Mouse (Mus musculus) lung, adult 10 weeks (tissue): ENCODE results near the gene 4930432K21Rik. TPM values are rescaled to one million over a fixed set of nuclear protein-coding genes. Genes with fewer than 3 reads are reported as not detected.

ENCODE experiments used
- polyA plus RNA-seq: library from polyadenylated mRNA; stranded (reverse); fragments of 350-450 nt; fragmentation: Illumina TruSeq; extraction: RNeasy Lipid Tissue Mini Kit (QIAGEN cat#74804); gene quantifications from one replicate; pipeline ENCODE4 v1.2.3, GENCODE M21; 2014; ENCODE audit warnings: low read depth, low replicate concordance; ENCODE audit not compliant: insufficient read depth

4930432K21Rik gene
- 0.99 TPM for polyA plus RNA-seq

GRCm38 (mm10) chr8:84147769-84148530 lies at the start of gene 4930432K21Rik, which contains the start of gene Cc2d1a:
Gene 4930432K21Rik (plus strand): TSS chr8:84148025.
Gene Cc2d1a (minus strand): TSS chr8:84147936.

GRCm38 (mm10) chr8:84104697-84105609 lies 42.9 kb upstream of the 4930432K21Rik start, which contains the start of gene Dcaf15:
Gene Dcaf15 (minus strand): TSS chr8:84104768.

GRCm38 (mm10) chr8:84125656-84126055 lies 22.2 kb upstream of the 4930432K21Rik start, which contains the start of gene Podnl1:
Gene Podnl1 (plus strand): TSS chr8:84125989.

GRCm38 (mm10) chr8:84185117-84185516 lies 37.3 kb downstream of the 4930432K21Rik start, which contains the start of gene Nanos3:
Gene Nanos3 (minus strand): TSS chr8:84185217.

Other genes with a start within 250 kb of the 4930432K21Rik start
- 6.6 TPM for gene Adgrl1, start 247.9 kb upstream of the 4930432K21Rik start, polyA plus RNA-seq
- 0.99 TPM for gene Gm10644, start 192.8 kb upstream of the 4930432K21Rik start, polyA plus RNA-seq
- gene Asf1b, start 192.5 kb upstream of the 4930432K21Rik start, polyA plus RNA-seq, result 1.9 TPM
- gene Prkaca, start 175.0 kb upstream of the 4930432K21Rik start, polyA plus RNA-seq, result 41.6 TPM
- gene Samd1, start 150.4 kb upstream of the 4930432K21Rik start, polyA plus RNA-seq, result 21.5 TPM
- gene 1700067K01Rik, start 146.5 kb upstream of the 4930432K21Rik start, polyA plus RNA-seq, result 0.24 TPM
- gene 2210011C24Rik, start 135.9 kb upstream of the 4930432K21Rik start, polyA plus RNA-seq, result 15.0 TPM
- gene Palm3, start 126.6 kb upstream of the 4930432K21Rik start, polyA plus RNA-seq, result 0.21 TPM
- 4.3 TPM for gene Il27ra, start 105.4 kb upstream of the 4930432K21Rik start, polyA plus RNA-seq
- gene Rln3, start 103.0 kb upstream of the 4930432K21Rik start, polyA plus RNA-seq, result 1.1 TPM
- gene Gm10643, start 82.9 kb upstream of the 4930432K21Rik start, polyA plus RNA-seq, result 0.87 TPM
- gene Rfx1, start 81.2 kb upstream of the 4930432K21Rik start, polyA plus RNA-seq, result 6.9 TPM
- 11.5 TPM for gene Dcaf15, start 43.3 kb upstream of the 4930432K21Rik start, polyA plus RNA-seq
- gene Podnl1, start 22.0 kb upstream of the 4930432K21Rik start, polyA plus RNA-seq, result 0.66 TPM
- gene Cc2d1a, start 89 bp upstream of the 4930432K21Rik start, polyA plus RNA-seq, result 11.2 TPM
- gene Nanos3, start 37.2 kb downstream of the 4930432K21Rik start, polyA plus RNA-seq, result not detected
- gene Zswim4, start 89.0 kb downstream of the 4930432K21Rik start, polyA plus RNA-seq, result 4.6 TPM
- gene D8Ertd738e, start 101.7 kb downstream of the 4930432K21Rik start, polyA plus RNA-seq, result 318 TPM
- gene Mri1, start 109.3 kb downstream of the 4930432K21Rik start, polyA plus RNA-seq, result 15.2 TPM
- gene Ccdc130, start 122.4 kb downstream of the 4930432K21Rik start, polyA plus RNA-seq, result 15.0 TPM
- 0.19 TPM for gene Cacna1a, start 240.4 kb downstream of the 4930432K21Rik start, polyA plus RNA-seq